Mouse (Mus musculus): ENCODE measurements around the gene Gm10521.
"Not testable (repeated sequence)": the region's sequence is repeated elsewhere in the genome, so short reads cannot be mapped to it uniquely, and the experiment has no call there.

Gene Gm10521

GRCm38 (mm10) chr1:171895364-171895763 lies at the start of gene Gm10521:
Gm10521 (plus strand) TSS chr1:171895664.
- DNase-seq (ENCODE audit: low spot score): not testable (repeated sequence)

- no peak for DNase-seq (ENCODE audit: low spot score)
These were observed 47.3 kb upstream of the Gm10521 start for GRCm38 (mm10) chr1:171848201-171848600.

- no peak for DNase-seq (ENCODE audit: low spot score)
These were observed 46.7 kb upstream of the Gm10521 start for GRCm38 (mm10) chr1:171848757-171849156.

- DNase-seq (ENCODE audit: low spot score): no peak
These were observed 46.0 kb upstream of the Gm10521 start for GRCm38 (mm10) chr1:171849454-171849853.

- no peak for DNase-seq (ENCODE audit: low spot score)
These were observed 30.0 kb upstream of the Gm10521 start for GRCm38 (mm10) chr1:171865467-171865866.

- no peak for DNase-seq (ENCODE audit: low spot score)
These were observed 8.5 kb upstream of the Gm10521 start for GRCm38 (mm10) chr1:171886989-171887388.

GRCm38 (mm10) chr1:171904011-171904410 lies 8.5 kb downstream of the Gm10521 start:
- DNase-seq (ENCODE audit: low spot score): no peak

GRCm38 (mm10) chr1:171915638-171916458 lies 20.4 kb downstream of the Gm10521 start:
- DNase-seq (ENCODE audit: low spot score): no peak

- DNase-seq (ENCODE audit: low spot score): no peak
These were observed 22.0 kb downstream of the Gm10521 start, which contains the start of gene Slamf6 for GRCm38 (mm10) chr1:171917305-171918039. Slamf6 (plus strand) TSS chr1:171917515.

- DNase-seq (ENCODE audit: low spot score): no peak
These were observed 22.9 kb downstream of the Gm10521 start for GRCm38 (mm10) chr1:171918136-171918920.

GRCm38 (mm10) chr1:171919193-171919592 lies 23.7 kb downstream of the Gm10521 start:
- no peak for DNase-seq (ENCODE audit: low spot score)

GRCm38 (mm10) chr1:171919901-171920510 lies 24.5 kb downstream of the Gm10521 start:
- DNase-seq (ENCODE audit: low spot score): no peak

GRCm38 (mm10) chr1:171920989-171921621 lies 25.6 kb downstream of the Gm10521 start:
- DNase-seq (ENCODE audit: low spot score): no peak

GRCm38 (mm10) chr1:171921641-171922040 lies 26.2 kb downstream of the Gm10521 start:
- no peak for DNase-seq (ENCODE audit: low spot score)

- no peak for DNase-seq (ENCODE audit: low spot score)
These were observed 27.4 kb downstream of the Gm10521 start for GRCm38 (mm10) chr1:171922844-171923243.

- no peak for DNase-seq (ENCODE audit: low spot score)
These were observed 29.4 kb downstream of the Gm10521 start for GRCm38 (mm10) chr1:171924900-171925299.

- DNase-seq (ENCODE audit: low spot score): no peak
These were observed 38.4 kb downstream of the Gm10521 start for GRCm38 (mm10) chr1:171933851-171934250.

- DNase-seq (ENCODE audit: low spot score): no peak
These were observed 43.8 kb downstream of the Gm10521 start for GRCm38 (mm10) chr1:171938952-171939948.

- DNase-seq (ENCODE audit: low spot score): no peak
These were observed 45.2 kb downstream of the Gm10521 start for GRCm38 (mm10) chr1:171940626-171941025.

- no peak for DNase-seq (ENCODE audit: low spot score)
These were observed 51.1 kb downstream of the Gm10521 start for GRCm38 (mm10) chr1:171946447-171946995.

Measured in urinary bladder, postnatal 10 days (tissue).